Mouse (Mus musculus) MN1 (cell line): ENCODE measurements at regions not wholly inside any gene's neighbourhood (a gene's known extent, or its start where the extent isn't known, plus 50 kb on each side); places are given as distances from the start of the nearest gene placed in this dataset.
"Not testable (repeated sequence)": the region's sequence is repeated elsewhere in the genome, so short reads cannot be mapped to it uniquely, and the experiment has no call there.

Experiments used
- DNase-seq: peaks from one replicate; pipeline ENCODE4 v3.0.0-alpha.2; 2016; ENCODE audit warnings: low spot score

GRCm38 (mm10) chr9:33442266-33442665, 806.2 kb downstream of the Ets1 start:
- DNase-seq = no peak

GRCm38 (mm10) chr9:33445902-33446301, 809.9 kb downstream of the Ets1 start:
- DNase-seq = no peak

GRCm38 (mm10) chr9:33475106-33475505, 839.1 kb downstream of the Ets1 start:
- DNase-seq = no peak

GRCm38 (mm10) chr9:33482845-33483540, 847.0 kb downstream of the Ets1 start:
- DNase-seq = no peak

DNA sequence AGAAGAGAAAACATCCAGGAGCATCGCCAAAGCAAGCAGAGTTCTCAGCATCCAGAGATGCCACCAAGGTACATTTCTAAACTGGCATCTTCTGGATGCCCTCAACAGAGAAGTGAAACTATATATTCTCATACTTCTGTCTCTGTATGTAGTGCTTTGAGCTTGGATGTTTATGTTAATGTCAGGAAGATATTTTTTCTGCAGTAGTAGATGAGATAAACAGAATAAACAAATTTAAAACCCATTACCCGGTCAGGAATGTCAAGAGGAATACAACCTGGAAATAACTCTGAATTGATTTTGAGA, 847.5 kb downstream of the Ets1 start:
- no peak for DNase-seq

GRCm38 (mm10) chr9:33533101-33533810, 897.2 kb downstream of the Ets1 start:
- no peak for DNase-seq

DNA sequence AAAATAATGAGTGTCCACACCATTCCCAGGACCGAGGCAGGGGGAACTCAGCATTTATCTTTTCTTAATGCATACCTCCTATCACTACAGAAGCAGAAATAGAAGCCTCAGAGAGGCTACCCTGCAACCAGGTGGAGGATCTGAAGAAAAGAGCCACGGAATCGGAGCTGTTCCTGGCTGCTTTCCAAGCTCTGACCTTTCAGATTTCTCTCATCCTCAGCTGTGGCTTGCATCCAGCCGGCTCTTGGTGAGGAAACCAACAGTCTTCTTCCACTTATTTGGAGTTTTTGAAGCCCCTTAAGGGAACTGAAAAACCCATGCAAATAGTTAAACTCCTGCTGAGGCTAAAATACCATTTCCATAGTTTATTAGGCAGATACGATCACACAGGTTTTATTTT, 907.3 kb downstream of the Ets1 start:
- no peak for DNase-seq

- no peak for DNase-seq
Measured at GRCm38 (mm10) chr9:33546126-33546737, 910.2 kb downstream of the Ets1 start.

- DNase-seq = no peak
Measured at GRCm38 (mm10) chr9:33549395-33549794, 913.4 kb downstream of the Ets1 start.

DNA sequence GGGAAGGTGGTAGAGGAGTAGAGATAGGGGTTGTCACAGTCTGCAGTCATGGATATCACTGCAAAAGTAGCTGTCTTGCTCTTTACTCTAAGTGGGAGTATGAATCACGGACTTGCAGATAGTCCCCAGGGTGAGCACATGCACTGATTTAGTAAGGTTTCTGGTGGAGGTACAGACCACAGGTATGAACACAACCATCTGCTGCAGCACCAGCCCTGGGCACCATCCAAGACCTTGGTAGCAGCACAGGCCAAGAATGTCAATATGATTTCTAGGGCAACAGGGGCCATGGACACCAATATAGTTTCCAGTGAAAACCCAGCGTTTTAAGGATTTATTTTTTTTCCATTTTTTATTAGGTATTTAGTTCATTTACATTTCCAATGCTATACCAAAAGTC, 913.7 kb upstream of the Kirrel3 start:
- no peak for DNase-seq

GRCm38 (mm10) chr9:33611511-33611910, 874.2 kb upstream of the Kirrel3 start:
- no peak for DNase-seq

DNA sequence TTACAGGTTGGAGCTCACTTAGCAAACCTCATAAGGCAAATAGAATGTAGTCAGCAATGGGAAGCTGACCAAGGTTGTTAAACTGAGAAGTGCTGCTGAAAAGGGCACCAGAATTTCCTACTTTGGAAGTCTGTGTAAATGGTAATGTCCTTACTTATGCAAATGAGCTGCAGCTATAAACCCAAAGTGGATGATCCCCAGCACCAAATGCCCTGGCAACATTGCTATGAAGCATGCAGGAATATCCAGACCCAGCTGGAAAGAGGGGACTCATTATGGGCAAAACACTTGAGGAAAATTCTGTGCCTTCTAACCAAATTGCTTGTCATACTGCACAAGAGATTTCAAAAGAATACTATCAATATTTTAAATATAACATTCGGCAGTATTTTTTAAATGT, 861.3 kb upstream of the Kirrel3 start:
- DNase-seq = no peak

DNA sequence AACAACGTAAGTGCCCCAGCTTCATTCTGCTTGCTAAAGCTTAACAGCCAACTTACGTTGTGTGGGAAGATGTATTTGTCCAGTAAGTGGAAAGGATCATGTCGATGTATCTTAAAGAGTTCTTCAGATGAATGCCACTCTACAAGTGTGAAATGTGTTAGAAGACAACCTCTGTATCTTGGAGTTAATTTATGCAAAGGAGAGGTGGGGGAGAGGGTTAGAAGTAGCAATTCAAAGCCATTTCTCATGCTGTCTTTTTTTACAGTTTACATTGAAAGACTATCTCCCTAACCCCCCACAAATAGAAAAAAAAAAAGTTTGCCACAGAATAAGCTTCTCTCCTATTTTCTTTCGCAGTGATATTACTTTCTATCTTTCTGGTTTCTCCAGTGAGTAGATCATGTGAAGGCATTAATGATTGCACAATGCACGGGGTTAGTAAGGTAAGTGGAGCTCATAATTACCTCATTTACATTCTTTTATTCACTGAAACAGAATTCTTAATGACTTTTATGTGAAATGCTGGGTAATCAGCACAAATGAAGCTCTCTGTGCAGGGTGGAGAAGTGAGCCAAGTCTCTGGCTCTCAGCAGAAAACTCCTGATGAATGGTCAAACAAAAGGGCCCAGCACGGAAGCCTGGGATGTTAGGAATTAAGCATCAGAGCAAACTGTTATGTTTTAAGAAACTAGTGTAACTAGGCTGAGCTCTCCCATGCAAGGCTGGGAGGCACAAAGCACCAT, 855.8 kb upstream of the Kirrel3 start:
- no peak for DNase-seq

- no peak for DNase-seq
Measured at GRCm38 (mm10) chr9:33662978-33663377, 822.7 kb upstream of the Kirrel3 start.

GRCm38 (mm10) chr9:33681129-33681528, 804.6 kb upstream of the Kirrel3 start:
- DNase-seq = no peak

GRCm38 (mm10) chr9:33691731-33692130, 794.0 kb upstream of the Kirrel3 start:
- no peak for DNase-seq

DNA sequence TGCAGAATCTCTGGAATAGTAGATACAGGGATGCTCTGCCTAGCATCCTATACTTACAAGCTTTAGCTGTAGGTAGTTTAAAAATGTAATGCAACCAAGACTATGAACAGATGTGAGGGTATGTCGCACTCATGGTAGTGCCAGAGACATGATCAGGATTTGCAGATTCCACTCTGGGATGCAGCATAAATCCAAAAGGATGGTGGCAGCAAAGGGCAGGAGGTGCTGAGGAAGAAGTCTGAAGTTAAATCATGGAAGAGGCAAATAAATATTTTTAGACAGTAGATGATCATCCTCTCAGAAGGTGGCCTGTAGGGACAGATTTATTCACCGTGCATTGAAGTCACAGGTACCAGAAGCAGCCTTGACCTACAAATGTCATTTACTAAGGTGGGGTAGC, 768.1 kb upstream of the Kirrel3 start:
- no peak for DNase-seq

- no peak for DNase-seq
Measured at GRCm38 (mm10) chr9:33724811-33725210, 760.9 kb upstream of the Kirrel3 start.

DNA sequence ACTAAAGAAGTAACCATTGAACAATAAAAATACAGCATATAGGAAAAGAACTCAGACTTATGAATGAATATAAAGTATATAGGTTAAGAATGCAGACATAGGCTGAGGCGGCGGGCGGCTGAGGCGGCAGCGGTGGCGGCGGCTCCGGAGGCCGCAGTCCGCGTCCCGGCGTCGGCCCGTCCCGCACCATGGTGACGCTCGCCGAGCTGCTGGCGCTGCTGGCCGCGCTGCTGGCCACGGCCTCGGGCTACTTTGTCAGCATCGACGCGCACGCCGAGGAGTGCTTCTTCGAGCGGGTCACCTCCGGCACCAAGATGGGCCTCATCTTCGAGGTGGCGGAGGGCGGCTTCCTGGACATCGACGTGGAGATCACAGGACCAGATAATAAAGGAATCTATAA, 757.6 kb upstream of the Kirrel3 start:
- not testable (repeated sequence) for DNase-seq

GRCm38 (mm10) chr9:33760701-33761100, 725.0 kb upstream of the Kirrel3 start:
- DNase-seq = no peak

GRCm38 (mm10) chr9:33766235-33766634, 719.5 kb upstream of the Kirrel3 start:
- DNase-seq = no peak

- DNase-seq = no peak
Measured at GRCm38 (mm10) chr9:33769811-33770210, 715.9 kb upstream of the Kirrel3 start.

GRCm38 (mm10) chr9:33774178-33774577, 711.5 kb upstream of the Kirrel3 start:
- DNase-seq = no peak
